Mouse (Mus musculus) natural killer cell, adult 2 months (primary cell): Measurements from ENCODE around the gene Gm16429.
"Not testable (repeated sequence)": the region's sequence is repeated elsewhere in the genome, so short reads cannot be mapped to it uniquely, and the experiment has no call there.

Source experiments
- DNase-seq, 2 experiments: peaks; one replicate each; pipeline ENCODE4 v3.0.0; 2022; ENCODE audit warnings: low spot score in 2 of 2

Gm16429 gene

GRCm38 (mm10) chr5:93928952-93929351, at the start of gene Gm16429:
TSS of gene Gm16429 (minus strand) at chr5:93929052.
- DNase-seq = not testable (repeated sequence)
